Mouse (Mus musculus) lung, embryonic 16.5 days (tissue): ENCODE measurements around the gene Cpsf4l. TPM values are rescaled to one million over a fixed set of nuclear protein-coding genes. Genes with fewer than 3 reads are reported as not detected.

ENCODE experiments used
- ATAC-seq: fragments of 200-750 bp; cut with Nextera tagmentation; 2 replicates; pipeline ENCODE4 v1.8.0; 2017; ENCODE audit warnings: low read depth, mild to moderate bottlenecking, moderate library complexity
- H3K27ac ChIP-seq: fragments of 300-500 bp; sonication (generic); 2 replicates; pipeline ENCODE4 v1.5.1; 2014; ENCODE audit warnings: mild to moderate bottlenecking, control low read depth, low read length
- H3K27me3 ChIP-seq: fragments of 300-500 bp; sonication (generic); 2 replicates; pipeline ENCODE4 v1.6.1; 2014; ENCODE audit warnings: low read depth, low read length, mixed read lengths; ENCODE audit not compliant: control insufficient read depth, insufficient read depth
- H3K36me3 ChIP-seq: fragments of 300-500 bp; sonication (generic); 2 replicates; pipeline ENCODE4 v1.6.1; 2014; ENCODE audit warnings: low read length; ENCODE audit not compliant: control insufficient read depth, insufficient read depth
- H3K4me1 ChIP-seq: fragments of 300-500 bp; sonication (generic); replicated peaks from 2 replicates; pipeline ENCODE4 v1.6.1; 2014; ENCODE audit warnings: low read length, mixed read lengths; ENCODE audit not compliant: control insufficient read depth, insufficient read depth
- H3K4me2 ChIP-seq: fragments of 300-500 bp; sonication (generic); 2 replicates; pipeline ENCODE4 v1.6.1; 2014; ENCODE audit warnings: low read depth, low read length, control low read depth
- H3K4me3 ChIP-seq: fragments of 300-500 bp; sonication (generic); 2 replicates; pipeline ENCODE4 v1.5.1; 2014; ENCODE audit warnings: mild to moderate bottlenecking, low read length, control low read depth
- H3K9ac ChIP-seq: fragments of 300-500 bp; sonication (generic); 2 replicates; pipeline ENCODE4 v1.6.1; 2014; ENCODE audit warnings: low read length, control low read depth
- H3K9me3 ChIP-seq: fragments of 300-500 bp; sonication (generic); 2 replicates; pipeline ENCODE4 v1.6.1; 2016; ENCODE audit warnings: low read length; ENCODE audit not compliant: control insufficient read depth
- WGBS: fragments of 180-500 bp; shearing (Covaris S2); extraction: QIAGEN DNeasy Blood & Tissue Kit; methylation state at CpG from one replicate; pipeline ENCODE4 v1.1.7; 2014; 5-methylcytosine and 5-hydroxymethylcytosine counted together
- polyA plus RNA-seq: library from polyadenylated mRNA; unstranded; fragments of >200 nt; fragmentation: Nextera tagmentation; extraction: Ambion mirVana; gene quantifications from 2 replicates; pipeline ENCODE4 v1.2.1, GENCODE M21; 2015

The Cpsf4l gene
- polyA plus RNA-seq, 1 experiment from 2014 or later = 0.90 TPM

DNA sequence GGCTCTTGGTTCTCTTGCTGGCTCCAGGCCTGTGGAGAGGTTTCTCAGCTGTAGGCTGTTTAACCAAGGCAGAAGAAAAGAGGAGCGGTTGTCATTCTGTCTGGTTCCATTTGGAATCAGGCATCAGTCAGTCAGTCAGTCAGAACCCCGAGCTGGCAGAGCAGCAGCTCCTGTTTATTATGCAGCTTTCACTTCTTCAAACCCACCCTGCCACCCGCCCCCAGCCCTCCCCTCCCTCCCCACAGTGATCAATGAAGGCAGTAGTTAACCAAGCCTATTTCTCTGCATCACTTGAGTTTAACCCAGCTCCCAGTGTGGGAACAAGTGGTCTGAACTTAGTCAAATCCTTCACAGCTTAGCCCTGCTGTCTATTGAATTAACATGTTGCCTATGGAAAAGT, 18.0 kb downstream of the Cpsf4l start:
- H3K27me3 ChIP-seq = no peaks in the 10 kb centered on the region
- no peak overlapping the region for H3K27ac ChIP-seq
- 76% methylated on average over 3 of the region's 3 CpGs for WGBS
- no peak overlapping the region for H3K4me2 ChIP-seq
- no peak for ATAC-seq
- no peak overlapping the region for H3K4me3 ChIP-seq
- peaks cover 39% of the 10 kb centered on the region for H3K36me3 ChIP-seq
- H3K4me1 ChIP-seq = no peaks in the 10 kb centered on the region; the same call in 1 of the 2 replicates
- H3K9ac ChIP-seq = no peak overlapping the region
- no peaks in the 10 kb centered on the region for H3K9me3 ChIP-seq

DNA sequence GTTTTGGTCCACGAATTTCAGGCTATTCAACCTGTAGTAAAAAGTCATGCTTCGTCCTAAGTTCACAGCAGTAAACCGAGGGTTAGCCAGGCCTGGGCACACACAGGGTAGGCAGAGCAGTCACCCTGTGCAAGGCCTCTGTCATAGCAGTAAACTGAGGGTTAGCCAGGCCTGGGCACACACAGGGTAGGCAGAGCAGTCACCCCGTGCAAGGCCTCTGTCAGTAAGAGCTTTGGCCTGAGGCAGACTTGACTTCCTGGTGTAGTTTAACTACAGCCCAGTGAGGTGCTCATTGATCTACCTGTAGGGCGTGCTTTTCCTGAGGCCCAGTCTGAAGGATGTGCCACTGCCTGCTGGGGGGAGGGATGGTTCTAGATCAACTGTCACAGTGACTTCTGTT, 18.5 kb downstream of the Cpsf4l start:
- Histone ChIP-seq H3K4me3 (no peak overlapping the region), H3K27me3 (no peaks in the 10 kb centered on the region), H3K9ac (no peak overlapping the region), H3K9me3 (no peaks in the 10 kb centered on the region), H3K27ac (no peak overlapping the region), H3K4me1 (no peaks in the 10 kb centered on the region; the same call in 1 of the 2 replicates), H3K36me3 (peaks cover 37% of the 10 kb centered on the region), H3K4me2 (no peak overlapping the region)
- WGBS = 83% methylated on average over 5 of the region's 5 CpGs
- no peak for ATAC-seq

DNA sequence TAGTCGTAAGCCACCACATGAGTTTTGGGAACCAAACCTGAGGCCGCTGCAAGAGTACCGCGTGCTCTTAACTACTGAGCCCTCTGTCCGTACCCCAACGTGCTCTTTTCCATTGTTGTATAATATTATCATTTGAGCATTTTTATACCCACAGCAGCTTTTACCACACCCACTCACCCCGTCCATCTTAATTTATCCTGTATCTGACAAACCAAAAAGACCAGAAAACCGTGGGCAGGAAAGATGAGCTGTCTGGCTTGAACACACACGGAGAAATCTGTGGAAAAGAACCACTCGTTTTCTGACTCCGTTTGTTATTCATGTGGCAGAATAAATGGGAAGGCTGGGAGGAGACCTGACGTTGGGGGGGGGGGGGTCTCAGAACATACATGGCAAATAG, 19.3 kb downstream of the Cpsf4l start:
- no peaks in the 10 kb centered on the region for H3K27me3 ChIP-seq
- H3K4me3 ChIP-seq = no peak overlapping the region
- 85% methylated on average over 12 of the region's 12 CpGs for WGBS
- H3K36me3 ChIP-seq = peaks cover 35% of the 10 kb centered on the region
- no peaks in the 10 kb centered on the region; the same call in 1 of the 2 replicates for H3K4me1 ChIP-seq
- H3K4me2 ChIP-seq = no peak overlapping the region
- no peak overlapping the region for H3K9ac ChIP-seq
- ATAC-seq = no peak
- H3K27ac ChIP-seq = no peak overlapping the region
- H3K9me3 ChIP-seq = no peaks in the 10 kb centered on the region

DNA sequence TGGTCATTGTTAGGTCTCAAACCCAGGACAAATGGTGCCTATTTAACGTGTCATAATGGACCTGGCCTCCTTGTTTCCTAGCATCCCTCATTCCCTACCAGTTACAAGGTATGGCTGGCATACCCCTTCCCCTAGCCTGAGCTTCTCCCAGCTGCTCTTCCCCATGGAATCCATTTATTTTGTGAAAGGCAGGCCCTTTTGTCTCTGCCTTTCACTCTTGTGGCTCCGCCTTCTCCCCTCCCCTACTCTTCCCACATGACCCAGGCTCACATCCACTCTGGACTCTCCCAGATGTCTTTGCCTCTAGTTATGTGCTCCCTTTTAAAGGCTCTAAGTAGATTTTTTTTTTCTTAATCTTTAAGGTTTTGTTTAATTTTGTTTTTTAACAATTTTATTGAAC, 22.8 kb downstream of the Cpsf4l start:
- Histone ChIP-seq H3K9me3 (no peaks in the 10 kb centered on the region), H3K4me1 (peaks cover 13% of the 10 kb centered on the region), H3K27me3 (no peaks in the 10 kb centered on the region), H3K9ac (no peak overlapping the region), H3K27ac (no peak overlapping the region), H3K36me3 (peaks cover 23% of the 10 kb centered on the region), H3K4me3 (no peak overlapping the region), H3K4me2 (no peak overlapping the region)
- ATAC-seq = no peak
- WGBS = 79% methylated on average over 2 of the region's 2 CpGs

DNA sequence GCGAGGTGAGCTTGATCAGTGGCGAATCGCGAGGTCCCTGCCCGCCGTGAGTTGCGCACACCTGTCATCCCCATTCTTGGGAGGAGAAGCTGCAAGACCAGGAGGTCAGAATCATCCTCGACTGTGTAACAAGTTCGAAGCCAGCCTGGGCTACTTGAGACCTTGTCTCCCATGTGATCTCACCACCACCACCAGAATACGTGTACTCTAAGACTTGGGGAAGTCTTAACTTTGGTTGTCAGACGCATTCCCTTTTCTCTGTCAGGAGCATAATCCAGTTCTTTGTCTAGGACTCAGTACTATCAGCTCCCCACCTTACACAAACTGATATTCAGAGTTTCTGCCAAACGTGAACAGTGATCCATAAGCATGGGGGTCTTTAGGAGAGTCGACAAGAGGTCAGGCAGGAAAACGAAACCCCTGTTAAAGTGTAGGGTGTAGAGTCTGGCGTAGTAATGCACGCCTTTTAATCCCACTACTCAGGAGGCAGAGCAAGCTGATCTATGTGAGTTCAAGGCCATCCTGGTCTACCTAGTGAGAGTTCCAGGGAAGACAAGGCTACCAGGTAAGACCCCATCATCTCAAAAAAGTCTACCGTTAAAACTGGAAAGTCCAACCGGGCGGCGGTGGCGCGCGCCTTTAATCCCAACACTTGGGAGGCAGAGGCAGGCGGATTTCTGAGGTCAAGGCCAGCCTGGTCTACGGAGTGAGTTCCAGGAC, 24.9 kb downstream of the Cpsf4l start:
- Histone ChIP-seq H3K4me2 (peak overlapping the region; percentile 74), H3K4me1 (peaks cover 22% of the 10 kb centered on the region), H3K36me3 (peaks cover 18% of the 10 kb centered on the region), H3K27ac (peak overlapping the region; percentile 39; the same call in 1 of the 2 replicates), H3K27me3 (no peaks in the 10 kb centered on the region), H3K9ac (peak overlapping the region; percentile 92), H3K9me3 (no peaks in the 10 kb centered on the region), H3K4me3 (peak overlapping the region; percentile 78)
- WGBS = 37% methylated on average over 25 of the region's 25 CpGs
- ATAC-seq = no peak

DNA sequence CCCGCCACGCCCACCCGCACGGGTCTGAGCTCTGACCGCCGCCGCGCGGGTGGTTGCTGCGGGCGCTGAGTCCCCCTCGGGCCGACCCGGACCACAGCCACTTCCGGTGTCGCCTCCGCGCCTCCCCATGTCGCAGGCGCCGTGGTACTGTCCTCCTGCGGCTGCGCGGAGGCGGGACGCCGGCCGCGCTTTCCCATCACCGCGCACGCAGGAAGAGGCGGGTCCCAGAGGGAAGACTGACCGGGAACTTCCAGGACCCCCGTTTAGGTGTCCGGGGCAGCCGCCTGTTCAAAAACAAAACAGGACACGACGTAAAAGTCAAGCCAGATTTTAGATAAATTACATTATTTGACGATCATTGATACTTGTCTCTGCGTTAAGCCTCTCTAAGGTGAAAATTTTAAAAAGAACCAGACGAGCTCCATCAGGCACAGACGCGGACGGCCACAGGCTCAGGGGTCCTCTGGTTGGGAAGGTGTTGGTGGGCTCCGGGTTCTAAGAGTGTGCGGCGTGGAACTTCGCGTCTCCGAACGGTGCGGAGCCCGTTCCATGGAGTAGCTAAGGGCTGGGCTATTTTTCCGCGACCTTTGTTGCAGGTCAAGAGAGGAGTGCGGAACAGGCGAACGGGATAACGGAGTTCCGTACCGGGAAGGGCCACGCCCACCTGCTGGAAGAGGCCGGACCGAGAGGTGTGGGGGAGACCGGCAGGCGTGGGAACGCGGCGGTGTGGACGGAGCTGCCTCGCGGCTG, 25.7 kb downstream of the Cpsf4l start, which contains the start of the genes Fam104a and D11Wsu47e:
Fam104a (minus strand) TSS at position 199 of the 750 bp plus-strand sequence.
D11Wsu47e (plus strand) TSS at position 456 of the 750 bp plus-strand sequence.
- peak within 1 kb of the TSS; percentile 97 for H3K27ac ChIP-seq
- H3K9ac ChIP-seq = peak within 1 kb of the TSS; percentile 92
- peaks cover 22% of the 10 kb centered on the region for H3K4me1 ChIP-seq
- H3K36me3 ChIP-seq = peaks cover 14% of the 10 kb centered on the region
- H3K4me3 ChIP-seq = peak within 1 kb of the TSS; percentile 78
- under 1% methylated on average over 60 of the region's 73 CpGs for WGBS
- H3K27me3 ChIP-seq = no peaks in the 10 kb centered on the region
- peak; percentile 97 for ATAC-seq
- H3K9me3 ChIP-seq = no peaks in the 10 kb centered on the region
- H3K4me2 ChIP-seq = peak within 1 kb of the TSS; percentile 74

DNA sequence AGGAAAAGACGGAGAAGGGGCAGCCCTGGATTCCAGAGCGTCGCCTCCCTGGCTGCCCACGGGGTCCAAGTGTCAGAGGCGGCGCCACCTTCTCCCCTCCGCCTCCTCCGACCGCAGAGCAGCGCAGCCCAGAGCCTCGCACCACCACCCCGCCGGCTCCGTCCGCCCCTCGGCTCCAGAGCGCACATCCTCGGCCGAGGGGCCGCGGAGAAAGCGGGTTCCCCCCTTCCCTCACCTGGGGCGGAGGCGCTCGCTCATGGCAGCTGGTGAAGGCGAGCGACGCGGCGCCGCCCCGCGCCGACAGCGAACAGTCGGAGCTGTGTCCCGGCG, 26.2 kb downstream of the Cpsf4l start:
- Histone ChIP-seq H3K36me3 (peaks cover 8% of the 10 kb centered on the region), H3K4me3 (peak overlapping the region; percentile 78), H3K4me2 (peak overlapping the region; percentile 74), H3K27ac (peak overlapping the region; percentile 97), H3K9me3 (no peaks in the 10 kb centered on the region), H3K4me1 (peaks cover 22% of the 10 kb centered on the region), H3K27me3 (no peaks in the 10 kb centered on the region), H3K9ac (peak overlapping the region; percentile 92)
- ATAC-seq = peak; percentile 65
- 0% methylated on average over 26 of the region's 38 CpGs for WGBS

DNA sequence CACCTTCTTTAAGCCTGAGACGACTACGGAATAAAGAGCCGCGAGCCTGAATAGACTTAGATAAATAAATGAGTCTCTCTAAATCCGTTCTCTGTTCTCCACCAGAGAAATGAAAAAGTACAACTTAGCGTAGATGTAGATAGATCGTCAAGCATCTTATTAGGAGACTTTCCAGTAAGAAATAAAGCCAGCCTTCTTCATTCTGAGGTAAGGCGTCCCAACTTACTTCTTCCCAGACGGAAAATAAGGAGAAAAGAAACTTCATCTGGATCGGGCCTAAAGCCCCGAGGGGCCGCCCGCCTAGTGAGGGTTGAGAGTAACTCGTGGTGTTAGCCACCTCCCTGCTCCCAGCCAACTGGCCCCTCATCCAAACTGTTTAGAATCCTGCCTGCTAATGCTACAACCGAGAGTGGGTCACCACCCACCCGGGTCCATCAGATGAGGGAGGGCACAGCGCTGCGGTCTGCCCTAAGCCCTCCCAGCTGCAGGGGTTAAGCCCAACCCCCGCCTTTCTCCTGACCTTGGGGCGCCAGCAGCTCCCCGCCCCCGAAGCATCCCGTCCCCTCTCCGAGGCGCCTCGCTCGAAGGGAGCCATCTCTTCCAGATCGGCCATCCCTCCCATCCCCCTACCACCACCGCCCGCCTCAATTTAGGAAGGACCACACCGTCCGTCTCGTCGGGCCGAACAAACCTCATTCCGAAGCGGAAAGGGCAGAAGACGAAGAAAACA, 26.8 kb downstream of the Cpsf4l start:
- H3K27ac ChIP-seq = peak overlapping the region; percentile 97
- ATAC-seq = peak; percentile 58
- H3K4me3 ChIP-seq = peak overlapping the region; percentile 78
- no peaks in the 10 kb centered on the region for H3K27me3 ChIP-seq
- WGBS = 2% methylated on average over 38 of the region's 38 CpGs
- H3K36me3 ChIP-seq = peaks cover 4% of the 10 kb centered on the region
- H3K4me1 ChIP-seq = peaks cover 22% of the 10 kb centered on the region
- H3K4me2 ChIP-seq = peak overlapping the region; percentile 74
- H3K9me3 ChIP-seq = no peaks in the 10 kb centered on the region
- H3K9ac ChIP-seq = peak overlapping the region; percentile 92

DNA sequence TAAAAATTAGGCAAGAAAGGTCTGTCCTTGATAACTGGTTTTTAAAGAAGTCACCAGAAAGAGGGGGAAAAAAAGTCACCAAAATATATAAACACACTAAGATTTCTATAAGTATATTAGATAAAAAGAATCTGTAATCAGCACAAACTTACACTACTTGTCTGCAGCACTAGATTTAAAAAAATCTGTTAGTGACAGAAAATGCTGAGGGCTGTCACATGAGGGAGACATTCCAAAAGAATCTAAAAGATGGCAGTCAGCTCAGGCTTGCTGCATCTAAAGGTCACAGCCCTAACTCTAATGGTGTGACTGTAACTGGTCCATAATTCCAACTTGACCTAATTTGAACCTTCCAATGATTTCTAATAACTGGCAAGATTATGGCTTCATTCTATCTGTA, 27.8 kb downstream of the Cpsf4l start:
- H3K9ac ChIP-seq = no peak overlapping the region
- H3K4me1 ChIP-seq = peaks cover 22% of the 10 kb centered on the region
- no peak for ATAC-seq
- no peak overlapping the region for H3K27ac ChIP-seq
- no peak overlapping the region for H3K4me3 ChIP-seq
- no peaks in the 10 kb centered on the region for H3K36me3 ChIP-seq
- H3K4me2 ChIP-seq = peak overlapping the region; percentile 74; the same call in 1 of the 2 replicates
- no peaks in the 10 kb centered on the region for H3K27me3 ChIP-seq
- no peaks in the 10 kb centered on the region for H3K9me3 ChIP-seq
